Mouse (Mus musculus): ENCODE data around the gene Clic1. TPM values are rescaled to one million over a fixed set of nuclear protein-coding genes. Genes with fewer than 3 reads are reported as not detected.
"Not testable (repeated sequence)": the region's sequence is repeated elsewhere in the genome, so short reads cannot be mapped to it uniquely, and the experiment has no call there.

Gene Clic1
- total RNA-seq (2021), result 10 to 100 TPM; 12.4 to 18.6 TPM
- long read RNA-seq, experiment 1, transcript Clic1-201 (6 exons, 1,466 nt), result major isoform, 19 of 22 reads
- long read RNA-seq, experiment 1, partial matches to known transcripts, result 3 of 22 reads
- long read RNA-seq, experiment 1, other reads (novel, unspliced or antisense), result 0 of 22 reads
- long read RNA-seq, experiment 2, transcript Clic1-201 (6 exons, 1,466 nt), result major isoform, 12 of 15 reads
- long read RNA-seq, experiment 2, partial matches to known transcripts, result 2 of 15 reads
- long read RNA-seq, experiment 2, other reads (novel, unspliced or antisense), result 1 of 15 reads

- peak; percentile 58 for DNase-seq
Measured at GRCm38 (mm10) chr17:35049561-35050016, at the start of gene Clic1. Clic1 (plus strand) TSS chr17:35049966.

GRCm38 (mm10) chr17:35000717-35001451, 48.9 kb upstream of the Clic1 start, which contains the start of gene Vars:
Vars (plus strand) TSS chr17:35000987.
- peak; percentile 88 for DNase-seq

DNA sequence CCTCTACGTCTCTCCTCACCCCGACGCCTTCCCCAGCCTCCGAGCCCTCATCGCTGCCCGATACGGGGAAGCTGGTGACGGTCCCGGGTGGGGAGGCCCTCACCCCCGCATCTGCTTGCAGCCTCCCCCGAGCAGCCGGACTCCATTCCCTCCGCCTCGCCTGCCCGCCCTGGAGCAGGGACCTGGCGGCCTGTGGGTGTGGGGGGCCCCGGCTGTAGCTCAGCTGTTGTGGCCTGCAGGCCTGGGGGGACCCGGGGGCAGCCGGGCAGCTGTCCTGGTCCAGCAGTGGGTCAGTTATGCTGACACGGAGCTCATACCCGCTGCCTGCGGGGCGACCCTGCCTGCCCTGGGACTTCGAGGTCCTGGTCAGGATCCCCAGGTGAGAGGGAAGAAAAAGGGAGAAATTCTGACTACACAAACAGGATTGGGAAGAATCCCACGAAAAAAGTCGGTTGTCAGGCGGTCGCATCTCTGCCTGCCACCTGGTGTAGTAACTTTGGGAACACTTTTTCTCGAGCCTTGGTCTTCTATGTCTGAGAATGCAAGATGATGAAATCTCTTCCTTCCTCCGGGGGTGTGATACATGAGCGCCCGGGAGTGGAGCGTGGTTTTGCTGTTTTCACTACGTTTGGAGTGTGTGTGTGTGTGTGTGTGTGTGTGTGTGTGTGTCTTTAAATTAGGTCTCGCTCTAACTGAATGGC, 48.2 kb upstream of the Clic1 start:
- no peak for DNase-seq

GRCm38 (mm10) chr17:35002153-35002865, 47.5 kb upstream of the Clic1 start:
- no peak for DNase-seq

DNA sequence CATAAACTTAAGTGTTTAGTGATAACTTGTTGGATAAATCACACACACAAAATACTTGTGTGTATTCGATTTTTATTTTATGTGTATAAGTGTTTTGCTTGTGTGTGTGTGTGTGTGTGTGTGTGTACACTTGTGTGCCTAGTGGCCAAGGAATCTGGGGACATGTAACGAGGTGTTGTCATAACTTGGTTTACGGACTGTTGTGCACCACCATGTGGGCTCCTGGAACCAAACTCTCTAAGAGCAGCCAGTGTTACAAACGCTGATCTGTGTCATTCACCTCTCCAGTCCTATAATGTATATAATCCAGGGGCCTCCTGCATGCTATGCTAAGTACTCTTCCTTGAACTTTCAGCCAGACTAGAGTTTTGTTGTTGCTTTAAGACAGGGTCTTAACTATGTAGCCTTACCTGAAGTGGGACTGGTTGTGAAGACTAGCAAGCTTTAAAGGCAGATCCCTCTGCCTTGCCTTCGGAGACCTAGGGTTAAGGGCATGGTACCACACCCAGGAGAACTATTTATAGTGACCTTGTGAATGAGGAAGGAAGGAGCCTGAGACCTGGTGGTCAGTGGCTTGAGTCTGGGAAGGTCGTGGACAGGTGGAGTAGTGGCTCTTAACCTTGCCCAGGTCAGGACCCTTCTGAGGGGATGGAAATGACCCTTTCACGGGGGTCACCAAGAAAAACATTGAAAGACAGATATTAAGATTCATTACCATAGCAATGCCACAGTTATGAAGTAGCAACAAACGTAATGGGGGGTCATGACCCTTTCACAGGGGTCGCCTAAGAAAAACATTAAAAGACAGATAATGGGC, 46.5 kb upstream of the Clic1 start:
- DNase-seq, result no peak

GRCm38 (mm10) chr17:35004075-35004717, 45.6 kb upstream of the Clic1 start:
- DNase-seq, result no peak

GRCm38 (mm10) chr17:35005158-35005557, 44.6 kb upstream of the Clic1 start:
- DNase-seq, result no peak

- not testable (repeated sequence) for DNase-seq
Measured at GRCm38 (mm10) chr17:35005902-35006301, 43.9 kb upstream of the Clic1 start.

DNA sequence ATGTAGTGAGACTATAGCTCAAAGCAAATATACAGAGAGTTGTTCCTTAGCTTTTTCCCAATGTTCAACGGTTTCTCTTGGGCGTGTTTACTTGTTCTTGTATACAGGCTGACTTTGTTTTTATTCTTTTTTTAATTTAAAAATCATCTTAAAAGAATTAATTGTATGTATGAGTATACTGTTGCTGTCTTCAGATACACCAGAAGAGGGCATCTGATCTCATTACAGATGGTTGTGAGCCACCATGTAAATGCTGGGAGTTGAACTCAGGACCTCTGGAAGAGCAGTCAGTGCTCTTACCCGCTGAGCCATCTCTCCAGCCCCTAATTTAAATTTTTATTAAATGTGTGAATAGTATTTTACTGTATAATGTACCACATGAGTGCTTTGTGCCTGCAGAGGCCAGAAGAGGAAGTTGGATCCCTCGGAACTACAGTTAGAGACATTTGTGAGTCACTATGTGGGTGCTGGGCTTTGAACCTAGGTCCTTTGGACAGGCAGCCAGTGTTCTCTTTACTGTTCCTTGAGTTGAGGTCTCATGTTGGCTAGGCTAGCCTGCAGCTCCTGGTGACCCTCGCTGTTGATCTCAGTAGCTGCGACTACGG, 42.3 kb upstream of the Clic1 start:
- DNase-seq, result no peak

DNA sequence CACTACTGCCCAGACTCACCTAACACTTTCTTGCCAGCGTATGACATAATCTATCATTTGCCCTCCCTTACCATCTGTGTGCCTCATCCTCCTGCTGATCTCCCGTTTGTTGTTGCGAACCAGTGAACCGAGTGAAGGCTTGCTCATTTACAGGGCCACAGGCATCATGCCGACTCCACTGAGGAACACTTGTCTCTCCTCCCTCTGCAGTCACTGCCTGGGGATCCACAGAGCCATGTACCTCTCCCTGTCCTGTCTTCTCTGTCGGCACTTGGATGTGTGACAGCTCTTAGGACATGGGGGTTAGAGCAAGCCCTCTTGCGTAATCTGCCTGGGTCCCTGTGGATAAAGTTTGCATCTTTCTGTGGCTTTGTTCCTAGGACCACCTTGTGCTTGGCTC, 40.2 kb upstream of the Clic1 start:
- DNase-seq, result no peak

DNA sequence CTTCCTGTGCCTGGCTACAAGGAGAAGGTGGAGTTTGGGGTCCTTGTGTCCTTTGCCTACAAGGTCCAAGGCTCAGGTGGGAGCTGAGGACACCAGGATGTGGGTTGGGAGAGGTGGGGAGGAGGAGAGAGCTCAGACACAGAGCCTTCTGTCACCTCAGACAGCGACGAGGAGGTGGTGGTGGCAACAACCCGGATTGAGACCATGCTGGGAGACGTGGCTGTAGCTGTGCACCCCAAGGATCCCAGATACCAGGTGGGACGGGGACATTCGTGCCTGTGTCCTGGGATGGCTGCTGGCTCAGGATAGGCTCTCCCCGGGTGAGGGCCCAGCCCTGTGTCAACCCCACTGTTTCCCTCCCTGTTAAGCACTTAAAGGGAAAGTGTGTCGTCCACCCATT, 38.3 kb upstream of the Clic1 start:
- DNase-seq, result no peak

DNA sequence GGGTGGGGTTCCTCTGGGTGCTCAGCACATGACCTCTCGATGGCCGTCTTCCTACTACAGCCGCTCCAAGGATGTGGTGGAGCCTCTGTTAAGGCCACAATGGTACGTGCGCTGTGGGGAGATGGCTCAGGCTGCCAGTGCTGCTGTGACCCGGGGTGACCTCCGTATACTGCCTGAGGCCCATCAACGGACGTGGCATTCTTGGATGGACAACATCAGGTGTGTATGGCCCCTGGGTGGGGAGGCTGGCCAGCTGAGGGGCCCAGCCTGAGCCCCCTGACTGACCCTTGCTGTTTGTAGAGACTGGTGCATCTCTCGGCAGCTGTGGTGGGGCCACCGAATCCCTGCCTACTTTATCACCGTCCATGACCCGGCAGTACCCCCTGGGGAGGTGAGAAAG, 37.3 kb upstream of the Clic1 start:
- DNase-seq, result peak; percentile 3

- peak; percentile 7 for DNase-seq
Measured at GRCm38 (mm10) chr17:35013221-35013620, 36.5 kb upstream of the Clic1 start.

- peak; percentile 6 for DNase-seq
Measured at GRCm38 (mm10) chr17:35015296-35015695, 34.5 kb upstream of the Clic1 start.

GRCm38 (mm10) chr17:35016376-35016775, 33.4 kb upstream of the Clic1 start, which contains the start of gene Vwa7:
Vwa7 (plus strand) TSS chr17:35016579.
- DNase-seq, result peak; percentile 52

GRCm38 (mm10) chr17:35016791-35017705, 32.7 kb upstream of the Clic1 start:
- peak; percentile 5 for DNase-seq

- DNase-seq, result no peak
Measured at GRCm38 (mm10) chr17:35017706-35018030, 32.1 kb upstream of the Clic1 start.

GRCm38 (mm10) chr17:35018171-35018570, 31.6 kb upstream of the Clic1 start:
- DNase-seq, result no peak

- DNase-seq, result no peak
Measured at GRCm38 (mm10) chr17:35019894-35020293, 29.9 kb upstream of the Clic1 start.
